Mouse (Mus musculus): ENCODE measurements around the gene Mgst2.

- TF ChIP-seq CTCF (IDR thresholded peaks at IDR 0.05; ENCODE audit: extremely low read depth, insufficient read depth, insufficient read length, insufficient replicate concordance) (peak; percentile 86; the same call in 1 of the 2 replicates), POLR2A (IDR thresholded peaks at IDR 0.05; ENCODE audit: low read depth, low read length) (no peak)
Observed at GRCm38 (mm10) chr3:51648037-51648664, 12.0 kb upstream of the Mgst2 start.

All from spleen, adult 2 months (tissue).